Mouse (Mus musculus): ENCODE measurements around the gene 1700029P11Rik.

Gene 1700029P11Rik

DNA sequence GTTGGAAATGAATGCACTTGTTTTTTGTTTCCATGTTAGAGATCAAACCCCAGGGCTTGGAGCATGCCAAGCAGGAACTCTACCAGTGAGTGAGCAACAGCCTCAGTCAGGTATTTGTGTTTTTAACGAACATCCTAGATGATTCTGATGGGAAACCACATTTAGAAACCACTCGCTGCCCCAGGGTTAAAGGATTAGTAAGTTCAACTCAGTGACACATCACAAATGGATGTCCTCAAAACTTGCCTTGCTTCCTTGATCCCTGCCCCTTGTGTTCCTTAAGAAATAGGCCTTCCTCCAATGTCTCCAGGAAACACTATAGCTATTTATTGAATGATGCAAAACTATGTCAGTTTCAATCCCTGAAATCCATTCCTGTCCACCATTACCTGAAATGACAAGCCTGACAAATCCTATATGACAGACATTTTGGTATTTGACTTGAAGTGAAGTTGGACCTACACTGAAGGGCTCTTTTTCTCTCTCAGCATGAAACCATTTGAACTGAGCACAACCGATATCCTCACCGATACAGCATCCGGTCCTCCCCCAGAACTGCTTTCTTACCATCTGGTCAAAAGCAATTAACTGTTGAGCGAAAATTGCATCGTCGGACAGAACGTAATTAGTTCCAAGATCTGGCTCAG, 34.5 kb downstream of the 1700029P11Rik start:
- DNase-seq (ENCODE audit: low spot score) = no peak

DNA sequence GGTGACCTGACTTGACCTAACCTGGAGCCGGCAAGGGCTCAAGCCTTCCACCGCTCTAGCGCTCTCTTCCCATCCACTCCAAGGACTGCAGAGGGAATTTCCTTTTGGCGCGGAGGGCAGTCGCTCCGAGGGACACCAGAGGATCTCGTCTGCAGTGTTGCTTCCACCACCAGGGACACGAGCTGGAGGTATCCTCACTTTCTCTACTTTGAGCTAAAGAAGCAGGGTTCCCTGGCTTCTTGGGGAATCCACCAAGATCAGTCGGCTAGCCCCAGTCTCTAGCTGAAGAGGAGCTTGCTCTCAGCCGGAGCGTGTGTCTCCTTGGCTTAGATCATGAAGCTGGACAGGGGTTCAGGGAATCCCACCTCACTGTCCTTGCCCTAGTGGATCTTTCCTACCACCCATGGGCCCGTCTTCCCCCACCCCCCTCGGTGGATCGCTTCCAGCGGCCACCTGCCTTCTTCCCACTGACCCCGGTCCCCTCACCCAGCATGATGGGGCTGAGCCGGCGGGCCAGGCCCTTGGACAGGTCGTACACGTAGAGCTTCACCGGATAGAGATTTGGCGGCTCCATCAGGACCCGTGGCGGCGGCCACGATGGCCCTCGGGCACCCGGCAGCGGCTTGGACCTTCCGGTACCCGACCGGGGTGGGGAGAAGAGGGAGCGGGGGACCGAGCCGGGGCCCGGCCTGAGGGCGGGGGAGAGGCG, 35.2 kb downstream of the 1700029P11Rik start:
- peak; percentile 84 for DNase-seq (ENCODE audit: low spot score)

DNA sequence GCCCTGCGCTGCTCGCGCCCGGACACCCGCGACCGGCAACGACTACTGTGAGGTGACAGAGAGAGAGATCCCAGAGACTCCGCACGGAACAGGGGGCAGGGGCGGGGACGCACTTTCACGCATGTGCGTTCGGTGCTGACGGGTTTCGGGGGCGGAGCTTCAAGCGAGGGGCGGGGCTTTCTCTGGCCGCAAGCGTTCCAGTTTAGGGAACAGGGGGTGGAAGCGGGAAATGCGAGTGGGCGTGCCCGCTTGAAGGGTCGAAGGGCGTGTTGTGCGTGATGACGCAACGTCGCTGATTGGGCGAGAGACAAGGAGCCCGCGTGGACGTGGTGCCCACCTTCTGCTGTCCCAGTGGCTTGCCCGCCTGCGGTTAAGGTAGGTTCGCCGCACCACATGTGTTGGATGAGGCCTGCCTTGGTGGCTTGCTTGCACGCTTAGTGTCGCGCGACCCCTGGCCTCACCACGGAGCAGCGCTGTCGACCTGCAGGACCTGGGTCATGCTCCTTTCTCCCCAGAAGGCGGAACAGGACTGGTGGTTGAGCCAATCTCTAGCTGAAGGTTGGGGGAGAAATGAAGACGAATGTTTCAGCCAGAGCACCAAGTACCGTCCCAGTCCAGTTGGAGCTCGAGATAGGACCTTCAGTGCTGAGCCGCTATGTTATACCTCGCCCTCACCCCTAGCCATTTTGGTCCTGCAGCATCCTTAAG, 35.9 kb downstream of the 1700029P11Rik start:
- peak; percentile 100 for DNase-seq (ENCODE audit: low spot score)

DNA sequence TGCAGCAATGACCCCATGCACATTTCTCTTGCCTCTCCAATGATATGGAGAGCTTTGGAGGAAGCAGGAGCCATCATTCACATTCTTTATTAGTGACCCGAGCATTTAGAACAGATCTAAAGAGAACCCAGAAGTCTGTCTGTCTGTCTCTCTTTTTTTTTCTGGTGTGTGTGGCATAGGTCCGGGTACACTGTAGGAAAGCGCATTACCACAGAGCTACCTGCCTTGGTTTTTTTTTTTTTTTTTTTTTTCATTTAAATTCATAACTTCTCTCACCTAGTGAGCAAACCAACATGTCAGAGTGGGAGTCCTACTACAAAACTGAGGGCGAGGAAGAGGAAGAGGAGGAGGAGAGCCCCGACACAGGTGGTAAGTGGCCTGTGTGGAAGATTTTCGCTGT, 36.5 kb downstream of the 1700029P11Rik start:
- no peak for DNase-seq (ENCODE audit: low spot score)

DNA sequence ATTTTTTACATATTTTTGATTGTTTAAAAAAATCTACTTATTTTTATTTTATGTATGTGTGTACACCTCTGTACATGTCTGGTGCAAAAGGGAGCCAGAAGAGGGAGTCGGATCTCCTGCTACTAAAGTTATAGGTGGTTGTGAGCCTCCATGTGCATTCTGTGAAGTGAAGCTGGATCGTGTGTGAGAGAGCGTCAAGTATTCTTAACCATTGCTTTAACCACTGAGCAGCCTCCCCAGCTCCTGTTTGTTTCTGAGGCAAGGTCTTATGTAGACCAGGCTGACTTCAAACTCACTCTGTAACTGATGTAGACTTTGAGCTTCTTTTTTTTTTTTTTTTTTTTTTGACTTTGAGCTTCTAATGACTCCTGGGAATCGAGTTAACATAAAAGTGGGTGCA, 37.1 kb downstream of the 1700029P11Rik start:
- DNase-seq (ENCODE audit: low spot score) = no peak

DNA sequence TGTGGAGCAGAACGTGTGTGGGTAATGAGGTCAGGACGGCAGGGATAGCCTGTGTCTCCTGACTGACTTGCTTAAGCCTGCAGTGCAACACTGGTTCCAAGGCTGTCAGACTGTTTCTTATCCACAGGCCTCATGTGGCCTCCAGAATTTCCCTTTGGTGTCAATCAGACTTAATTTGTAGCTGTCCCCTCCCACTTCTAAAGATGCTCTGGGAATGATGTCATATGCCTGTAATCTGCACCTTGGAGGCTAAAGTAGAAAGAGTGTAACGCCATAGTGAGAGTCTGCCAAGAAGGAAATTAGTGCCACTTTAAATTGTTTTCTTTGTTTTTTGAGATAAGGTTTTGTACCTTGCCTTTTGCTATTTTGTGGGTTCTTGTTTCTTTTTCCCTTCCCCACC, 38.9 kb downstream of the 1700029P11Rik start:
- peak; percentile 90 for DNase-seq (ENCODE audit: low spot score)

DNA sequence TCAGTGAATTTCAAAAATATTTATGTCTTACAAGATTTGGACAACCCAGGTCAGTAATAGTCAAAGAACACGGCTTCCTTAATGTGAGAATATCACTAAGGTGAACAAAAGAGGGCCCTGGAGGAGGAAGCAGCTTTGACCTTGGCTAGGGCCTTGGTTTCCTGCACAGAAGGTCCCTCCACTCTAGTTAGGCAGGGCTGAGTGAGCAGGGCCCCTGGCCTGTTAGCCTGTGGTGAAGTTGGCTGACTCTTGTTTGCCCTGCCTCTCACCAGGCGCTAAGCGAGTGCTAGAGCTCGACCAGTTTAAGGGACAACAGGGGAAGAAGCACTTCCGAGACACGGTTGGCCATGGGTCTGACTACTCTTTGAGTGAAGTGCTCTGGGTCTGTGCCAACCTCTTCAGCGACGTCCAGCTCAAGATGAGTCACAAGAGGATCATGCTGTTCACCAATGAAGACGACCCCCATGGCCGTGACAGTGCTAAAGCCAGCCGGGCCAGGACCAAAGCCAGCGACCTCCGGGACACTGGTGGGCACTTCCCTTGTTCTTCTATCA, 42.3 kb downstream of the 1700029P11Rik start:
- DNase-seq (ENCODE audit: low spot score) = peak; percentile 69

DNA sequence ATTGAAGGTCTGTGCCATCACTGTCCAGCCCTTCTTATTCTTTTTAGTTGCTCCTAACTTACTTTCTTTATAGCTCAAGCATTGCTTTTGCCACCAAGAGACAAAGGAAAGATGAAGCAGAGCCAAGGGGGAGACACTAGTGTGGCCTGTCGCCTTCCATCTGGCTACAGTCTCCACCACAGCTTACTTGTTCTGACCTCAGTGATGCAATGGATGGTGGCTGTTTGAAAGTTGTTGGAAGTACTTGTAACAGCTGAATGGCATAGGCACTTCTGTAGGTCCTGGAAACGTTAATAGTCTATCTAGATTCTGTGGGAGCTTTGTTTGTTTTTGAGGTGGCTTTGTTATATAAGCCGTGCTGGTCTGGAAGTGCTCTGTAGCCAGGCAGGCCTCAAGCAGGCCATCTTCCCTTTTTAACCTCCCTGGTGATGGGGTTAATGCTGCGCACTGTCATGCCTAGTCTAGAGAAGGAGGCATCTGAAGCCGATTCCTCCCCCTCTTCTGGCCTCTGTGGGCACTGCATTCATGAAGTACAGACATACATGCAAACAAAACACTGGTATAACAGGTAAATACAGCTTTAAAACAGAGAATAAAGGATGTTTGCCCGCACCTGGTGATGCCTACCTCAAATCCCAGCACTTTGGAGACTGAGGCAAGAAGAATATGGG, 43.8 kb downstream of the 1700029P11Rik start:
- no peak for DNase-seq (ENCODE audit: low spot score)

DNA sequence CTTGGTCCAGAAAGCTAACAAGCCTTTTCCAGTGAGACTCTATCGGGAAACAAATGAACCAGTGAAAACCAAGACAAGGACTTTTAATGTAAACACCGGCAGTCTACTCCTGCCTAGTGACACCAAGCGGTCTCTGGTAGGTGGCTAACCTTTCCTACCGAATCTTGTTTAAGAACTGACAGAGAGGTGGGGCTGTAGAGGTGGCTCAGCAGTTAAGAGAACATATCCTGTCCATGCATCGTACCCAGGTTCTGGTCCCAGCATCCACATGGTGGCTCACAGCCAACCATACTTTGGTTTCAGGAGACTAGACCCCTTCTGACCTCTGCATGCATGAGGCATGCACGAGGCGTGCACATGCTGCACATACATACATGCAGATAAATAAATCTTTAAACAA, 46.9 kb downstream of the 1700029P11Rik start:
- DNase-seq (ENCODE audit: low spot score) = no peak

DNA sequence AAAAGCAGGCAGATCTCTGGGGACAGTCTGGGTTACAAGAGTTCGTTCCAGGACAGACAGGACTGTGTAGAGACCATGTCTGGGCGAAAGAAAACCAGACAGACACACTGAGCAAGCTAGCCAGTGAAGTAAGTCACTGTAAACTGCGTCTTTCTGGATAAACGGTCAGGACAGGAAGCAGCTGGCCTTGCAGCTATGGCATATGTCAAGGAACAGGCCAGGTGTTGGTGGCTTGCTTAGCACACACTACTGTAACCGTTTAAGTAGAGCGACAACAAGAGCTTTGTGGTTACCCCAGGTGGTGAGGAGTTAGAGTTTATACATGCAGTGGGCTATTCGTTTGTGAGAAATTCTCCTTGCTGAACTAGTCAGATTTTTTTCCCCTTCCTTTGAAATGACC, 47.4 kb downstream of the 1700029P11Rik start:
- no peak for DNase-seq (ENCODE audit: low spot score)

Data from MN1 (cell line).